Mouse (Mus musculus) yolk sac, embryonic 10.5 days (tissue): ENCODE results near the gene Elmo3.
A peak's percentile ranks its signal among the peaks of the same experiment; 100 is the strongest.

Source experiments
- DNase-seq: peaks from one replicate; pipeline ENCODE4 v3.0.0-alpha.2; 2017; ENCODE audit warnings: low spot score

The Elmo3 gene

GRCm38 (mm10) chr8:105298351-105299252 lies 6.8 kb upstream of the Elmo3 start:
- no peak for DNase-seq

- DNase-seq: no peak
Observed at GRCm38 (mm10) chr8:105299962-105300361, 5.4 kb upstream of the Elmo3 start.

- no peak for DNase-seq
Observed at GRCm38 (mm10) chr8:105303396-105303795, 2.0 kb upstream of the Elmo3 start.

- no peak for DNase-seq
Observed at GRCm38 (mm10) chr8:105303874-105304273, 1.5 kb upstream of the Elmo3 start.

GRCm38 (mm10) chr8:105304325-105305210 lies 833 bp upstream of the Elmo3 start:
- no peak for DNase-seq

GRCm38 (mm10) chr8:105306146-105306691 lies 818 bp downstream of the Elmo3 start:
- DNase-seq: no peak

- DNase-seq: no peak
Observed at GRCm38 (mm10) chr8:105307670-105308069, 2.3 kb downstream of the Elmo3 start.

GRCm38 (mm10) chr8:105308428-105308827 lies 3.0 kb downstream of the Elmo3 start:
- DNase-seq: no peak

GRCm38 (mm10) chr8:105309142-105309847 lies 3.9 kb downstream of the Elmo3 start:
- DNase-seq: no peak

- DNase-seq: no peak
Observed at GRCm38 (mm10) chr8:105310118-105310517, 4.7 kb downstream of the Elmo3 start.

GRCm38 (mm10) chr8:105311718-105312117 lies 6.3 kb downstream of the Elmo3 start:
- no peak for DNase-seq

GRCm38 (mm10) chr8:105312891-105313481 lies 7.6 kb downstream of the Elmo3 start:
- DNase-seq: no peak

- DNase-seq: no peak
Observed at GRCm38 (mm10) chr8:105313622-105314402, 8.4 kb downstream of the Elmo3 start.

GRCm38 (mm10) chr8:105315073-105315769 lies 9.8 kb downstream of the Elmo3 start:
- DNase-seq: no peak

GRCm38 (mm10) chr8:105317941-105318340 lies 12.5 kb downstream of the Elmo3 start:
- no peak for DNase-seq

- no peak for DNase-seq
Observed at GRCm38 (mm10) chr8:105318662-105319190, 13.3 kb downstream of the Elmo3 start.

GRCm38 (mm10) chr8:105323183-105323582 lies 17.8 kb downstream of the Elmo3 start:
- DNase-seq: no peak

GRCm38 (mm10) chr8:105325641-105326093 lies 20.3 kb downstream of the Elmo3 start:
- DNase-seq: no peak

- peak; percentile 96 for DNase-seq
Observed at GRCm38 (mm10) chr8:105326141-105326672, 20.8 kb downstream of the Elmo3 start, which contains the start of the genes Lrrc29 and Tmem208. Lrrc29 (minus strand) TSS chr8:105326278. Tmem208 (plus strand) TSS chr8:105326354.
